Mouse (Mus musculus) kidney, postnatal 25 days (tissue): ENCODE data around the gene Mecom.

ENCODE experiments used
- DNase-seq, 2 experiments: peaks; one replicate each; pipeline ENCODE4 v3.0.0; 2021; ENCODE audit warnings: mixed read lengths in 2 of 2

The Mecom gene

GRCm38 (mm10) chr3:30009596-30009995 lies 538.2 kb downstream of the Mecom start:
- DNase-seq: no peak

GRCm38 (mm10) chr3:30004888-30005405 lies 542.9 kb downstream of the Mecom start:
- peak; percentile 27 to 57 for DNase-seq

DNA sequence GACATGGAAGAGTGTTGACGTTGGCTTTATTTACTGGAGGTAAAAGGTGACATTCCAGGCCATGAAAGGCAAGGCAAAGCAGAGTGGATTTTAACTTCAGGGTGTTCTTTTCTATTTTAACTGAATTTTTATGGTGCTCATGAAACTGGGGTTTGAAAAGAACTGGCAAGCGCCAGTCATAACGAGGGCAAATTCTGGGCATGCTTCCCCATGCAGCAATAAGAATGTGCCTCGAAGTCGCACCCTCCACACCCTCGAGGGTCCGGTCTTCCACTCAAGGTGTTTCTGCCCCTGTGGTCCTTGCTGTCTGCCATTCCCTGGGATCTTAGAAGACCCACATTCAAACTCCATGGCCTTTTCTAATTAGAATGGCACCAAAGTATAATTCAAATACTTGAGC lies 547.5 kb downstream of the Mecom start:
- DNase-seq: peak in 1 of 2 experiments; percentile 62

DNA sequence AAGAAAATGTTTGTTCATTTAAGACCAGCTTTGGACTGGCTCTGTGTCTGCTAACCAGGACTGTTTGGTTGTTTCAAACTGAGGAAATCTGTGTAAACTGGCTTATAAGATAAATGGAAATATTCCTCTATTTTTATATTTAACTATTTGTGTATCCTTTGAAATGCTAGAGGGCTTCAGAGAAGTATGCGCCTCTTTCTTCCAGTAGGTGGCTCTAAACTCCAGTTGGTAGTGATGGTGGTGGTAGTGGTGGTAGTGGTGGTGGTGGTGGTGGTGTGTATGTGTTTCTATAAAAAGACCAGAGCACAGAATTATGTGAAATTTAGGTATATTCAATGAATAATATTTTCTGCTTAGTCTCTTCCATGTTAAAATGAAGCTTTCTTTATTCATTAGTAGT lies 548.8 kb downstream of the Mecom start:
- DNase-seq: peak in 1 of 2 experiments; percentile 30

GRCm38 (mm10) chr3:29997068-29997467 lies 550.7 kb downstream of the Mecom start:
- DNase-seq: no peak

DNA sequence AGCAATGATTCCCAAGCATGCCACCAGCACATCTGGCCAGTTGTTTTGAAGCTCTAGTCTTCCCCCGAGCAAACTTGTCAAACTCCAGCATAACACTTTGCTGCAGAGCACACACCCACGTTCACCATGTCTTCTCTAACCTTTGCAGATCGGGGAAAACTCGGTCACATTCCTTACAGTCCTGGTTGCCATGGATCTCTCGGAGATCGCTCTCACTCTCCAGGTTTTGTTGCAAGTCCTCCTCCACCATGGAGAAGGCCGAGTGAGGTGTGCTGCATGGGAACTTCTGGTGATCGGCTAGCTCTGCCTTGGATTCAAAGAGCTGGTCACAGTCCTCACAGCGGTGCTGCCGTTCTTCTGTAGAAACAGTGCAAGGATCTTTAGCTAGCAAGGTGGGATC lies 554.5 kb downstream of the Mecom start:
- DNase-seq: peak in 1 of 2 experiments; percentile 48

GRCm38 (mm10) chr3:29991523-29991922 lies 556.3 kb downstream of the Mecom start:
- no peak for DNase-seq

GRCm38 (mm10) chr3:29984431-29984830 lies 563.4 kb downstream of the Mecom start:
- DNase-seq: no peak

- peak in 1 of 2 experiments; percentile 51 for DNase-seq
These were observed 566.4 kb downstream of the Mecom start for GRCm38 (mm10) chr3:29981259-29981910.

GRCm38 (mm10) chr3:29980531-29980930 lies 567.3 kb downstream of the Mecom start:
- no peak for DNase-seq

DNA sequence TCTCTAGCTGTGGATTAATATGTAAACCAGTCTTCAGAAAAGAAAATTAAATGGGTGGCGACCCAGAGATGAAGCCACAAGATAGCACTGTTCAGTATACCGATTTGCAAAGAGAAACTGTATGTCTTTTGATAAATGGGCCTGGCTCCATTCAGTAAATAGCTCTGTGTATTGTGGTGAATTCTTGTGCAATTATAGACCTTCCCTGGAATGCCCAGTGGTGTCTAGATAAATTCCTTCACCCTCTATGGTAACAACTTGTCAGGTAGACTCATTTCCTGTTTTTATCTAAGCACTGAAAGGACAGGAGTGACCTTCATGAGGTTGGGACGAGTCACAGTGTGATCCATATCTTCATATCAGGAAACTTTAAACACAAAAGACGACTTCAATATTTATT lies 571.2 kb downstream of the Mecom start:
- DNase-seq: no peak

DNA sequence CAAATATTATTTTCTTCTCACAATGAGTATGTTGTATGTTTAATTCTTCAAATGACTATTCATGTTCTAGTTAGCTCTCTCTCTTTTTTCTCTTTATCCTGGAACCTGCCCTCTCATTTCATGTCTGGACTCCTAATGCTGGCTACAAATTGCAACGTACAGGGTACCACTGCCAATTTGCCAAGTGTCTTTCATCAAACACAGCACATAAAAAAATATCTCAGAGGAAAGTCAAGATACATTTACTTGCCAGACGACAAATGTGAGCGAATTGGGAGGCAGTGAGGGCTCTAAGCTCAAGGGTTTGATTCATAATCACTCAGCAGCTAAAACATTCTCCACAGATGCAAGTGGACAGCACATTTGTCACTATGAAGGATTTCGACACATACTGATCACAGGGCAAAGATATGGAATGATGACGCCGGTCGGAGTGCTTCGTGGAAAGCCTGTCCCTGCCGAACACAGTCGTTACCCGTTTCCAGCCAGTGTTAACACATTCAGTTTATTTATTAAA lies 579.3 kb downstream of the Mecom start:
- DNase-seq: no peak

- no peak for DNase-seq
These were observed 583.9 kb downstream of the Mecom start for GRCm38 (mm10) chr3:29963953-29964352.

DNA sequence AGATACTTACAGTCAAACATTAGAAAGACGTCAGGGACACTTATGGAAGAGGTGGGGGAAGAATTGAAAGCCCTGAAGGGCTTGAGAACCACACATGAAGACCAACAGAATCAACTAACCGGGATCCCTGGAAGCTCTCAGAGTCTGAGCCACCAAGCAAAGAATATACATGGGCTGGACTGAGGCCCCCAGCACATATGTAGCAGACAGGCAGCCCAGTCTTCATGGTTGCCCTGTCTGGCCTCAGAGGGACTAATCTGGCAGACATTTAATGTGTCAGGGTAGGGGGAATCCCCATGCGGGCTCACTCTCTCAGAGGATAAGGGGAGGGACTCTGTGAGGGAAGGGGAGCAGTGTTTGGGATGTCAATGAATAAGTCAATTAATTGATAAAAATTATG lies 584.4 kb downstream of the Mecom start:
- no peak for DNase-seq

- no peak for DNase-seq
These were observed 588.8 kb downstream of the Mecom start for GRCm38 (mm10) chr3:29959051-29959450.

DNA sequence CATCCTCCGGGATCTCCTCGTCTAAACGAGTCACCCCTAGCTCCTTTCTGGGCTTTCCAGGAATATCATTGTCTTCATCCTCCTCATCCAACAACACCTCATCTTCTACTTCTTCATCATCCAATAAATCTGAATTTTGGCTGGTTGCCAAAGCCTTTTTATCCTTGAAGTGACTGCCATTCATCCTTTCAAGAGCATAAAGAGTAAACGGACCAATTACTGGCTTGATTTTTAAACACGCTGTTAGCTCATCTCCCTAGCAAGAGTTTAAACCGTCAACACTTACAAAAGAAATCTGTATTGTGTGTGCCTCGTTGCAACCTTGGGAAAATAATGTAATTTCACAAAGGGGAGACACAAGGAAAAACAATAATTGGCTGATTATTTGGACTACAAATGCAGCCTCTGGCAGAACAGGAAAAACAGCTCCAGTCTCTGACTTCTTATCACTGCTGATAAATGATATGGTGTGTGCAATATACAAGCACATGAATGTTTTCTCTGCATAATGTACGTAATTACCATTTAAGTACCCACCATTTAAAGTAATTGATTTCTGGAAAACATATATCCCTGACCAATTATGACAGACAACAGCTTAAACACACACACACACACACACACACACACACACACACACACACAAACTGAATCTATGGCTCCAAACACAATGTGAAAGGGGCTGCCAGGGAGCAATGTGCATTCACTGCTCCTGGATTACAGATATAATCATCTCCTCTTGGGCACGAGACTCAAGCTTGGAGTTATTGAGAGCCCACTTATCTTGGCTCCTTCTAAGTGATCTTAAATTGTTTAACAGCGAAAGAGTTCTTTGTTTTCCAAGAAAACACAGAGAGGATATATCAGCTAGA lies 590.2 kb downstream of the Mecom start:
- DNase-seq: no peak

- no peak for DNase-seq
These were observed 594.5 kb downstream of the Mecom start for GRCm38 (mm10) chr3:29953269-29953668.

DNA sequence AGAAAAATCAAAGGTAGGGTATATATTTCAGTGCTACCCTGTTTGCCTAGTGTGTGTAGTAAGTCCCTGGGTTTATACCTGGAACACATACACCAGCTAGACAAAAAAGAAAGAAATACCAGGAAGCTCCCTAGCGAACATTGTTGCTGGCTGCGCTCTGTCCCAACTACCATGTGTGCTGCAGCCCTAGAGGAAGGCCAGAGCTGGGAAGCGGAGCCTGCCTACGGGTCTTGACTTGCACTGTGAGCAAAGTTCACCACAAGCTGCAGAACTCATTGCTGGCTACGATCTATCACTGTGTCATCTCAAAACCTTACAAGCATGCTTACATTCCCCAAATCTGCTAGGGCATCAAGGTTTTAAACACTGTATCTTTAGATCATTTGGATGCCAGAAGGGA lies 597.0 kb downstream of the Mecom start:
- peak; percentile 4 to 36 for DNase-seq

- no peak for DNase-seq
These were observed 644.1 kb downstream of the Mecom start for GRCm38 (mm10) chr3:29903596-29904308.
